Mouse (Mus musculus): Measurements from ENCODE around the gene Hal.

Gene Hal

GRCm38 (mm10) chr10:93488066-93488827, at the start of gene Hal:
Gene Hal, plus strand, starts transcription at chr10:93488768.
- no peak for ATAC-seq (ENCODE audit: low TSS enrichment)

DNA sequence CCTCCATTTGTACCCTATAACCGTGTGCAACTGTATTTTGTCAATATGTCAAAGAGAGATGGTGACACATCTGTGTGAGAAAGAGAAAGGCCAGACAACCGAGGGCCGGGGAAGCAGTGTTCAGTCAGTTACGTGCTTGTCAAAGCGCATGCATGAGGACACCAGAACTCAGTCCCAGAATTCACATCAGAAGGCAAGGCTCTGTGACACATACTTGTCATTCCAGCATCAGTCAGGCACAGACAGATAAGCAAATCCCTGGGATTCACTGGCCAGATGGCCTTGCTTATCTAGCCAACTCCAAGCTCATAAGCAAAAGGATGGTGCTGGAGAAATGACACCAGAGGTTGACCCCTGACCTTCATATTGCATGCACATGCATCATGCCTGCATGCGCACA, 47.1 kb upstream of the Hal start:
- ATAC-seq (ENCODE audit: low TSS enrichment): no peak

GRCm38 (mm10) chr10:93442183-93442582, 46.4 kb upstream of the Hal start:
- no peak for ATAC-seq (ENCODE audit: low TSS enrichment)

- peak; percentile 65; the same call in 1 of the 2 replicates for ATAC-seq (ENCODE audit: low TSS enrichment)
Observed at GRCm38 (mm10) chr10:93444407-93444806, 44.2 kb upstream of the Hal start.

DNA sequence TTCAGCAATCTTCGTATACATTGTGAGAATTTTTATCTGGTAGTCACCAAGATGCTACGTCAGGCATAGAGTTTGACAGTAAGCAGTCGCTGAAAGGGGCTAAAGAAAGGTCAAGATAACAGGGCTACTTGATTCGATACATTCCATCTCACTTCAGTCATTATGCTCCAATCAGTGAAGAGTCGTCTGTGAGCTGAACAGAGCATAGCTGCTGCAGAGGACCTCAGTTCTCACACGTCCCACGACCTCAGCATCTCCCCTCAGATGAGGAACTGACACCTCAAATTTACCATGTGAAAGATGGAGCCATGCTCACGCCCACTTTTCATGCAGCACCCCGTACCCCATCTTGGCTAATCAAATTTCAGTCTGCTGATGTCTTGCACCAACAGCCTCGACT, 41.2 kb upstream of the Hal start:
- ATAC-seq (ENCODE audit: low TSS enrichment): no peak

GRCm38 (mm10) chr10:93454652-93455014, 33.9 kb upstream of the Hal start:
- ATAC-seq (ENCODE audit: low TSS enrichment): no peak

DNA sequence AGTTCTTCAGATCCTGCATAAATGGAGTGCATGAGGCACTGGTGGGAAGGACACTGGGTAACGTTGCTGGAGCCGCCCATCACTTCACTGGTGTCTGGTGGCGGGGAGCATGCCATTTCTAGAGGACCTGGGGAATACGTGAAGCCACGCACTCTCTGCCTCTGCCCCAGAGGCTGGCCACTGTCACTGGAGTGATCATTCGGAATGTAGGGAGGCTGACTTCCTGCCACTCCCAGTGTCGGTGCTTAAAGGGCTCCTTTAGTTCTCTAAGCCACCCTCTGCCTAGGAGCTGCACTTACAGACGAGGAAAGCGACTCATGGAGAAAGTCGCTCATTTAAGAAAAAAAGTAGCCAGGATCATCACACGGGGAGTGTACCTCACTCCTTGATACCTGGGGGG, 28.5 kb upstream of the Hal start:
- no peak for ATAC-seq (ENCODE audit: low TSS enrichment)

DNA sequence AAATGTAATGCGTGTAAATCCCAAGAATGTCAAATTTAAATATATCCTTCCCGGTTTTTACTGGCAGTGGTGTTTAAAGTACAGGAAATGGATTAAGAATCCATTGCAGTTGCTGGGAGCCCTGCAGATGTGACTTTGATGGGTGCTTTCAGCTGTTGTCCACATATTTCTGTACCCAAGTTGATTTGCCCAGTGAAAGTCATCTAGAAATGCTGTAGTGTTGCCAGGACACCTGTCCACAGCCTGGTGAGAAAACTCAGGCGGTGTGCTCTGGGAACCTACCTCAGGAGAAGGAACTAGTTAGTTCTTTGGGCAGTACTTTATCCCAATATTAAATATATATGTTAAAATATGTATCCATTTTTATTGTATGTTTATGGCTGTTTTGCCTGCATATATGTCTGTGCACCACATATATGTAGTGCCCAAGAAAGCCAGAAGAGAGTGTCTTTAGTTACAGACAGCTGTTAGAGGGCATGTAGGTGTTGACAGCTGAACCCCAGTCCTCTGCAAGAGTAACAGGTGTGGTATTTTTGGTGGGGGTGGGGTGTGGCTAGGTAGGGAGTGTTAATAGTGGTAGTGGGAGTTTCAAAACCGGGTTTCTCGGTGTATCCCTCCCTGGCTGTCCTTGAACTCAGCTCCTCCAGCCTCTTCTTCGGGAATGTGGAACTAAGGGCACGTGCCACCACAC, 25.7 kb upstream of the Hal start:
- no peak for ATAC-seq (ENCODE audit: low TSS enrichment)

- ATAC-seq (ENCODE audit: low TSS enrichment): no peak
Observed at GRCm38 (mm10) chr10:93463611-93464010, 25.0 kb upstream of the Hal start.

DNA sequence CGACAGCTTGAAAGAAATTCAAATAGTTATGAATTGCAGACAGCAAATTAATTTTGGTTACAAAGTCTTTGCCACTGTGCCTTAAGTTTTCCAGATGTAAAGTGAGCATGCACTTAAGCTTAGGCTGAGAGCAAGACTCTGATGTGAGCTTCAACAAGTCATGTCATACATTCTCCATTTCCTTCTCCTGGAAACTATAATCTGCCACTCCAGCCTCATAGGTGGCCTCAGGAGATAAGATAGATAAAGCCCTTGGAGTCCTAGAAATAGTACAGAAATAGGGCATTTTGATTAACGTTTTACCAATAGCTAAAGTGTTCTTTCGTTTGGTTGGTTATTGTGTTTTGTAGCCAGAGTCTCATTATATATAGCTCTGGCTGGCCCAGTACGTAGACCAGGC, 21.3 kb upstream of the Hal start:
- ATAC-seq (ENCODE audit: low TSS enrichment): no peak

GRCm38 (mm10) chr10:93467791-93468190, 20.8 kb upstream of the Hal start:
- no peak for ATAC-seq (ENCODE audit: low TSS enrichment)

DNA sequence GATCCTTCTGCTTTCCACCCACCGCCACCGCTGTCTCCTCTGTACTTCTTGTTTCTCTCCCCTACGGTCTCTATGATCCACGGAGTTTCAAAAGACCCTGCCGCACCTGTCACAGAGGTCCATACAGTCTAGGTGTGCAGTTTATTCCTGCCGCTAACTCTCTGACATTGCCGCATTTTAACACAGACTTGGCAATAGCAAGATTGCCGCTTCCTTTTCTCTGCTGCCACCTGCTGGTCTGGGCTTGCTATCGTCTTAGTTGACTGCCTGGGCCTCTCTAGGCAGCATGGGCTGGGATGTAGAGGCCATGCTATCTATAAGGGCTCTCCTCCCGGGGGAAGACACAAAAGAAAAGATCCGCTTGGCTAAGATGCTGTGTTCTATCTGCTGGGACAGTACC, 17.2 kb upstream of the Hal start:
- peak; percentile 94 for ATAC-seq (ENCODE audit: low TSS enrichment)

DNA sequence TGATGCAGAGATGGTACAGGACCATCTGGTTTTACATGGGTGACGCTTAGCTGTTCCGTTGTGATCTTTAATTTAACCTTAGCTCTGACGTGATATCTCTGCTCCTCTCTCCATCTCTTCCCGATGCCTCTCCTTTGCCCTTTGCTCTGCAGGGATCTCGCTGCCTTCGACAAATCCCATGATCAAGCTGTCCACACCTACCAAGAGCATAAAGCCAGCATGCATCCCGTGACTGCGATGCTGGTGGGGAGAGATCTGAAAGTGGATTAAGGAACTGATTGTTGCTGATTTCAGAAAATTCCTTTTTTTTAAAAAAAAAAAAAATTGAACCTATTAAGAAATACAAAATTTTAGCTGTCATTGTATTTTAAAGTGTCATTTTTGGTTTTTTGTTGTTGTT, 4.1 kb upstream of the Hal start:
- no peak for ATAC-seq (ENCODE audit: low TSS enrichment)

GRCm38 (mm10) chr10:93485055-93485691, 3.4 kb upstream of the Hal start:
- peak; percentile 56 for ATAC-seq (ENCODE audit: low TSS enrichment)

GRCm38 (mm10) chr10:93486622-93487021, 1.9 kb upstream of the Hal start:
- ATAC-seq (ENCODE audit: low TSS enrichment): peak; percentile 86

GRCm38 (mm10) chr10:93488828-93489226, 259 bp downstream of the Hal start:
- no peak for ATAC-seq (ENCODE audit: low TSS enrichment)

DNA sequence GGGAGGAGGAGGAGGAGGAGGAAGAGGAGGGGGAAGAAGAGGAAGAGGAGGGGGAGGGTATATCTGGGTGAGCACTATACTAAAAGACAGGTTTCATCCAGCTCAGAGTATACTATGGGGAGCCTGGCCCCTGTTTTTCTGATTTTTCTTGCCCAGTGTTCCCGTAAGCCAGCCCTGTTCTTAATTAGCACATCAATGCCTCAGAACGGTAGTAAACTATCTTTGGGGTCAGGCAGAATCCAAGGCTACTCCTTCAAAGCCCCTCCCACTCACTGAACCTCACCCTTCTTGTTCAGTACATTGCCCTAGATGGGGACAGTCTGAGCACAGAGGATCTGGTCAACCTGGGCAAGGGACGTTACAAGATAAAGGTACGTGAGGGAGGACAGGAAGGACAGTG, 1.9 kb downstream of the Hal start:
- no peak for ATAC-seq (ENCODE audit: low TSS enrichment)

GRCm38 (mm10) chr10:93500864-93501263, 12.3 kb downstream of the Hal start:
- ATAC-seq (ENCODE audit: low TSS enrichment): no peak

DNA sequence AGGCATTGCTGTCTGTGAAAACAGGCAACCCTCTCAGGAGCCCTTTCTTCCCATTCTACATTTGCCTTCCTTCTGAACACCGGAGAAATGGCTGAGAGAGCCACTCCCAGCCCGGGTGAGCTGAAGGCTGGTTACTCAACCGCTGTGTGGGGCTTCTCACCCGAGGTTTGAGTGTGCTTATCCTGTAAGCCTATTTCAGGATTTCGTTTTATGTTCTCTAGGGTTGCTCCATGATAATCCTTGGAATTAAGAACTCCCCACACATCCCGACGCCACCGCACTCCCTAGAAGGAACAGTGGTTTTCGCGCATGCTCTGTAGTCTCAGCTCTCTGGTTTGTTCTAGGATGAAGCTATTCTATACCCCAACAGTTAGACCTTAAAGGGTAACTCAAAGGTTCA, 12.8 kb downstream of the Hal start:
- ATAC-seq (ENCODE audit: low TSS enrichment): no peak

- 0 out of 2 replicates have a peak, but pooled peaks have one; percentile 44 for ATAC-seq (ENCODE audit: low TSS enrichment)
Observed at GRCm38 (mm10) chr10:93508383-93508970, 19.9 kb downstream of the Hal start.

DNA sequence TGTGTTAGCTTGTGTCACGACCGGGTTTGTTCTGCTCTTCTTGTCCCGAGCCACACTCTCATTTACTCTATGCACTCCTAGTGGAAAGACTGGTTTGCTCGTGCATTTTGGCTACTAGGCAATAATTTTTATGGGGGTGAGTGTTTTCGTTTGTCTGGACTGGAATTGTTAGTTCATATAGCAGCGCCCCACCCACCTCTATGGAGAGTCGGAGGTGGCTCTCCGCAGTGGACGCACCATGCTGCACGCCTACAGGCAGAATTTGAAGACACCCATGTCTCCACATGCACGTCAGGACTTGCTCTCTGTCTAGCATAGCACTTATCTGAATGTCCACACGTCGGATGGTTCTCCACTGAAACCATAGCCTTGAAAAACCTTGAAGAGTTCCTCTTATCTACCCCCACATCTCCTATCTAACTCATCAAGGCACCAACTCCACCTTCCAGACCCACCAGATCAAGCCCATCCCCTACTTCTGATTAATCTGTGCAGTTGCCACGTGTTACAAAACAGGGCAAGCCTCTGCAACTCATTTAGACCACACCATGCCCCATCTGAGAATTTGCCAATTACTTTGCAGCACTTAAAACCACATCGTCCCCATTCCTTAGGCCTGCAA, 21.1 kb downstream of the Hal start:
- ATAC-seq (ENCODE audit: low TSS enrichment): no peak

- no peak for ATAC-seq (ENCODE audit: low TSS enrichment)
Observed at GRCm38 (mm10) chr10:93515419-93515818, 26.9 kb downstream of the Hal start.
